Mouse (Mus musculus): ENCODE measurements around the gene Pold2.

The Pold2 gene

GRCm38 (mm10) chr11:5827931-5828330 lies 50.2 kb downstream of the Pold2 start:
- CTCF ChIA-PET = no interaction called here

DNA sequence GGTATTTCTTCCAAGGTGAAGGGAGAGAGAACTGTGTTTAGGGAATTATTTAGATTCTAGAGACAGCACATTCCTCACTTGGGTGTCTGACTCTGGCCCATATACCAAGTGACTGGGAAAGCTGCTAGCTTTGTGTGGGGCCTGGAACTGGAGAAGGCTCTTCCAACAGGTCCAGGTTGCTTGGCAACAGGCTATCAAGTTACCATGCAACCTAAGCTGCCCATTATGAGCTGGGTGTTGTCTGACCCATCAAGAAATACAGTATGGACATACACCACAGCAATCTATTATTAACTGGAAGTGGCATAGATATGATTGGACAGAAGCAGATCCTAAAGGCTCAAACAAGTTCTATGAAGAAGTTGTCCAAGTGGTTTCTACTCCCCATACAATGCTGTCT lies 52.7 kb downstream of the Pold2 start:
- CTCF ChIA-PET = no interaction called here

All from spleen, embryonic (tissue).